Mouse (Mus musculus): ENCODE measurements around the gene Atg4c.

DNA sequence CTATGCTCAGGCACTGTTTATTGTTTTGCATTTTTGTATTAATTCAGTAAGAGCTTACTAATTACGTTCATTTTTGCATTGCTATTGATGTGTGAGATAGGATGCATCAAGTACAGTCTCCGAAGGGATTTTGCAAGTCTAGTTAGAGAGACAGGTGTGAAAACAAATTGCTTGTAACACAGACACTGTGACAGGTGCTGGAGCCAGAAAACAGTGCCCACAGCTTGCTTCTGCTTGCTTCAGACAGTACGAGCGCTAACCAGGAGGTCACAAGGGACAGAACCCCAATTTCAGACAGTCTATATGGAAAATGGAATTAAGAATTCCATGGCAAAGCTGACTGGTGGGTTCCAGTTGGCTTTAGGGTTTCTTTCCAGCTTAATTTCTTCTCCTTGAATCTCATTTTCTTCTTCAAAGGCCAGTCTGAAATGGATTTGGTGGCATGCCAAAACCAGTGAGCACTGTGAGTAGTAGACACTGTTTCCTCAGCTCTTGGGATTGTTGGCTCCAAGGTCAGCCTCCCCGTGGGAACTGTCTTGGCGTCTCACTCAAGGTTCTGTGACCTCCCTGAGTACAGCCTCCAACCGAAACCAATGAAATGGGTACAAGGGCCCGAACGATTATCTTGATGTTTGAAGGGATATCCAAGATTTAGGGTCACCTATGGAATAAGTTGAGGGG is 11.9 kb upstream of the Atg4c start:
- TF ChIP-seq MAX (IDR thresholded peaks at IDR 0.05; ENCODE audit: low read length) (no peak), MAFK (IDR thresholded peaks at IDR 0.05; ENCODE audit: insufficient replicate concordance, low read length) (no peak), POLR2A (IDR thresholded peaks at IDR 0.05; ENCODE audit: low read depth, low read length) (no peak), ZNF384 (IDR thresholded peaks at IDR 0.05; ENCODE audit: low read depth, low read length) (no peak), MAZ (IDR thresholded peaks at IDR 0.05; ENCODE audit: low read depth, low read length) (no peak), UBTF (IDR thresholded peaks at IDR 0.05; ENCODE audit: low read depth, low read length) (no peak)
